Mouse (Mus musculus) limb, embryonic 10.5 days (tissue): ENCODE results near the gene Elp5. TPM values are rescaled to one million over a fixed set of nuclear protein-coding genes. Genes with fewer than 3 reads are reported as not detected.

Experiments
- DNase-seq: peaks from one replicate; pipeline ENCODE4 v3.0.0-alpha.2; 2017; ENCODE audit warnings: low spot score
- H3K27ac ChIP-seq: fragments of 300-500 bp; sonication (generic); 2 replicates; pipeline ENCODE4 v1.5.1; 2016; ENCODE audit warnings: mild to moderate bottlenecking
- H3K27me3 ChIP-seq: fragments of 300-500 bp; sonication (generic); 2 replicates; pipeline ENCODE4 v1.6.1; 2016; ENCODE audit warnings: low read depth, mild to moderate bottlenecking; ENCODE audit not compliant: poor library complexity, severe bottlenecking
- H3K36me3 ChIP-seq: fragments of 300-500 bp; sonication (generic); 2 replicates; pipeline ENCODE4 v1.6.1; 2016; ENCODE audit warnings: mild to moderate bottlenecking, moderate library complexity
- H3K4me1 ChIP-seq: fragments of 300-500 bp; sonication (generic); 2 replicates; pipeline ENCODE4 v1.6.1; 2016
- H3K4me3 ChIP-seq: fragments of 300-500 bp; sonication (generic); 2 replicates; pipeline ENCODE4 v1.5.1; 2016; ENCODE audit warnings: mild to moderate bottlenecking, moderate library complexity
- H3K9me3 ChIP-seq: fragments of 300-500 bp; sonication (generic); replicated peaks from 2 replicates; pipeline ENCODE4 v1.6.1; 2016; ENCODE audit warnings: mild to moderate bottlenecking
- WGBS: fragments of 180-500 bp; shearing (Covaris S2); methylation state at CpG from one replicate; pipeline ENCODE4 v1.1.7; 2016; 5-methylcytosine and 5-hydroxymethylcytosine counted together
- polyA plus RNA-seq: library from polyadenylated mRNA; unstranded; fragments of >200 nt; fragmentation: Nextera tagmentation; extraction: Ambion mirVana; gene quantifications from 2 replicates; pipeline ENCODE4 v1.2.1, GENCODE M21; 2016

Elp5 gene
- polyA plus RNA-seq, result 154 and 176 TPM in 2 replicates

GRCm38 (mm10) chr11:69982225-69982624, at the start of gene Elp5:
Elp5 (minus strand) TSS chr11:69982517.
- H3K36me3 ChIP-seq, result peaks cover 61% of the 10 kb centered on the region
- H3K27me3 ChIP-seq, result no peaks in the 10 kb centered on the region
- WGBS, result 65% methylated on average over 8 of the region's 8 CpGs

DNA sequence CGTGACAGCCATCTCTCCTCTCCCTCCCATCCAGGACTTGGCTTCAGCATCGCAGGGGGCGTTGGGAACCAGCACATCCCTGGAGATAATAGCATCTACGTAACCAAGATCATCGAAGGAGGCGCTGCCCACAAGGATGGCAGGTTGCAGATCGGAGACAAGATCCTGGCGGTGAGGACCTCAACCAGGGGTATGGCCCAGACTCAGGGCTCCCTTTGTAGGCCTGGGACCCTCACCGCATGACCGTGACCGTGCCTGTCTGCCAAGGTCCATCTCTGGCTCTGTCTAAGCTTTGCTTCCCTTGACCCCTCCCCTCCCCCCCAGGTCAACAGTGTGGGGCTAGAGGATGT, 49.0 kb upstream of the Elp5 start:
- Histone ChIP-seq H3K4me3 (no peak overlapping the region), H3K36me3 (peaks cover 58% of the 10 kb centered on the region), H3K27me3 (no peaks in the 10 kb centered on the region), H3K4me1 (peaks cover 44% of the 10 kb centered on the region), H3K27ac (no peak overlapping the region), H3K9me3 (no peaks in the 10 kb centered on the region)
- WGBS, result 98% methylated on average over 11 of the region's 11 CpGs
- no peak for DNase-seq

More at GRCm38 (mm10) chr11:69982225-69982624, at the start of gene Elp5:
- Histone ChIP-seq H3K27ac (peak within 1 kb of the TSS; percentile 98), H3K4me3 (peak within 1 kb of the TSS; percentile 98), H3K4me1 (peaks cover 26% of the 10 kb centered on the region), H3K9me3 (no peaks in the 10 kb centered on the region)
- DNase-seq, result no peak

DNA sequence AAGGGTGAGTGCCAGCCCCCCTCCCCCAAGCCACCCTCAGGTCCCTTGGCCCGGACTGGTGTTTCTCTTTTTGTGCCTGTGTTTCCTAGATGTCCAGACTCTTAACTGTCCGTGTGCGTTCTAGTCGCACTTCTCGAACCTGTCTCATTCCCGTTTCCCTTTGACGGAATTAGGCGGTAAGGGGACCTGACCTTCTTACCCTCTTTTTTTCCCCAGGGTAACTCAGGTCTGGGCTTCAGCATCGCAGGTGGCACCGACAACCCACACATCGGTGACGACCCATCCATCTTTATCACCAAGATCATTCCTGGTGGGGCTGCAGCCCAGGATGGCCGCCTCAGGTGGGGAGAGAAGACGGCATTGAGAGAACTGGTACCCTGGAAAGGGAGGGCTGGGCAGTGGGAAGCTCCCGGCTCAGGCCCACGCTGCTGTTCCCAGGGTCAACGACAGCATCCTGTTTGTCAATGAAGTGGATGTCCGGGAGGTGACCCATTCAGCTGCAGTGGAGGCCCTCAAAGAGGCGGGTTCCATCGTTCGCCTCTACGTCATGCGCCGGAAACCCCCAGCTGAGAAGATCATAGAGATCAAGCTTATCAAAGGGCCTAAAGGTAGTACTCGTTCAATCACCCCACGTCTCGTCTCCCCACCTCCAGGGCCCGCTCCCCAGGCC, 48.5 kb upstream of the Elp5 start:
- Histone ChIP-seq H3K36me3 (peaks cover 55% of the 10 kb centered on the region), H3K9me3 (no peaks in the 10 kb centered on the region), H3K27ac (peak overlapping the region; percentile 81)

DNA sequence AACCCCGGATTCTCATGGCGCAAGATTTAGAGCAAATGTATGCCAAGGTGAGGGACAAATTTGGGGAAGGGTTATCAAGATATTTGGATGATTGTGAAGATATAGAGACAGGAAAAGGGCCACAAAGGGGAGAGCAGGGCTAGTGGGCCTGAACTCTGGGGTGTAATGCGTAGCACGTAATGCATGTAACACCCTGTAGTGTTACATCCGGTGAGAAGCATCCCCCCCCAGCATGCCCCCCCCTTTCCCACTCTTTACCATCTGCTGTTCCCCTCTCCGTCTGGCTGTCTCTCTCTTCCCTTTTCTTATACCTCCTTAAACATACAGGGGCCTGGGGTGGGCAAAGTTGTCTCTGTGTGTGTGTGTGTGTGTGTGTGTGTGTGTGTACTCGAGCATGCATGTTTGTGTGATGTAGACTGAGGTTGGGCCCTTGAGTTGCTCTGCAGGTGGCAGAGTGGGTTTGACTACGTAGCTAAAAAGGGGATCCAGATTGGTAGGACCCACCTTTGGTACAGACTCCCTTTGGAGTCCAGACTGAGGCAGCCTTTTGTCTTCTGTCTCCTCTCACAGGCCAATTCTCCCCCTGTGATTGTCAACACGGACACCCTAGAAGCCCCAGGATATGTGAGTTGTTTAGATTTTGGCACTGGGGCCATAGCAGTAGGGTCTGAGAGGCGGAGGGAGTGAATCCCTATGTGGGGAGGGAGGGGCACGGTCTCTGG, 47.7 kb upstream of the Elp5 start:
- WGBS, result 45% methylated on average over 11 of the region's 11 CpGs
- no peaks in the 10 kb centered on the region for H3K27me3 ChIP-seq
- no peaks in the 10 kb centered on the region for H3K9me3 ChIP-seq
- H3K27ac ChIP-seq, result peak overlapping the region; percentile 81
- H3K4me1 ChIP-seq, result peaks cover 57% of the 10 kb centered on the region
- no peak for DNase-seq
- H3K36me3 ChIP-seq, result peaks cover 49% of the 10 kb centered on the region
- H3K4me3 ChIP-seq, result peak overlapping the region; percentile 51

More for the DNA sequence above, 48.5 kb upstream of the Elp5 start:
- peaks cover 49% of the 10 kb centered on the region for H3K4me1 ChIP-seq
- no peak overlapping the region for H3K4me3 ChIP-seq
- no peak for DNase-seq
- H3K27me3 ChIP-seq, result no peaks in the 10 kb centered on the region
- 96% methylated on average over 28 of the region's 28 CpGs for WGBS

DNA sequence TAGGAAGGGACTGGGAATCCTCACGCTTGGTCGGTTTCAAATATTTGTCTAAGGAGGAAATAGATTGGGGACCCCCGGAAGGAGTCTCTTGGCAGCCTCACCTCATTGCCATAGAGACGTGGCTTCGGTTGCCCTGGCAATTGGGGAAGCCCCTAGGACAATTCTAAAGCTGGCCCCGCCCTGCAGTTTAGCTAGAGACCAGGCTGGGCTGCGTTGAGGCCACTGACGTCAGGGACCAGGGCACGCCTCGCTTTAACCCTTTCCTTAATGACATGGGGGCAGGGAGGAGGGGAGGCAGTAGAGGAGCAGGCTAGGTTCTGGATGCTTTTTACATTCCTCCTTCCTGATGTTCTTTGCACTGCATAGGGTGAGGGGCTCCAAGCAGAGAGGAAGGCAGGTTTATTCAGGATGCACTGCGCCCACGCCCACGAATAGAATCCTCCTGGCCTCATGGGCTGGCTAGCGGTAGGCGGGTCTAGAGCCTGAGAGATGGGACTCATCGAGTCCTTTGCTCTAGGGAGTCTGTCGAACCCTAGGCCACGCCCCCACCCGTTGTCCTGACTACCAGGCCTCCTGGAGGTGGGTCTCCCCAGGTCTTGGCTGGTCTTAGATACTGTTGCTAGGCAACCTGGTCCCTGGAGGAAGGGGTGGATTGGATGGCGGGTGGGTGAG, 46.9 kb upstream of the Elp5 start:
- Histone ChIP-seq H3K36me3 (peaks cover 43% of the 10 kb centered on the region), H3K9me3 (no peaks in the 10 kb centered on the region), H3K27me3 (no peaks in the 10 kb centered on the region), H3K4me1 (peaks cover 61% of the 10 kb centered on the region), H3K4me3 (peak overlapping the region; percentile 51), H3K27ac (peak overlapping the region; percentile 81)
- peak; percentile 91 for DNase-seq
- WGBS, result under 1% methylated on average over 20 of the region's 20 CpGs

- no peak for DNase-seq
- WGBS, result 33% methylated on average over 12 of the region's 12 CpGs
Measured at GRCm38 (mm10) chr11:70028401-70029129, 46.2 kb upstream of the Elp5 start.

GRCm38 (mm10) chr11:70027397-70027796, 45.1 kb upstream of the Elp5 start:
- Histone ChIP-seq H3K27me3 (no peaks in the 10 kb centered on the region), H3K36me3 (peaks cover 24% of the 10 kb centered on the region), H3K4me3 (peak overlapping the region; percentile 46), H3K4me1 (peaks cover 80% of the 10 kb centered on the region), H3K27ac (peak overlapping the region; percentile 81), H3K9me3 (no peaks in the 10 kb centered on the region)
- 24% methylated on average over 8 of the region's 9 CpGs for WGBS
- DNase-seq, result peak; percentile 38

More at GRCm38 (mm10) chr11:70028401-70029129, 46.2 kb upstream of the Elp5 start:
- peaks cover 68% of the 10 kb centered on the region for H3K4me1 ChIP-seq
- H3K4me3 ChIP-seq, result peak overlapping the region; percentile 51
- no peaks in the 10 kb centered on the region for H3K9me3 ChIP-seq
- no peaks in the 10 kb centered on the region for H3K27me3 ChIP-seq
- peaks cover 36% of the 10 kb centered on the region for H3K36me3 ChIP-seq
- peak overlapping the region; percentile 81 for H3K27ac ChIP-seq

- peak overlapping the region; percentile 81 for H3K27ac ChIP-seq
- H3K27me3 ChIP-seq, result no peaks in the 10 kb centered on the region
- H3K9me3 ChIP-seq, result no peaks in the 10 kb centered on the region
- H3K4me3 ChIP-seq, result peak overlapping the region; percentile 46
- peak; percentile 75 for DNase-seq
- WGBS, result under 1% methylated on average over 19 of the region's 19 CpGs
- peaks cover 17% of the 10 kb centered on the region for H3K36me3 ChIP-seq
- peaks cover 85% of the 10 kb centered on the region for H3K4me1 ChIP-seq
Measured at GRCm38 (mm10) chr11:70026689-70027088, 44.4 kb upstream of the Elp5 start.

GRCm38 (mm10) chr11:70024151-70024514, 41.8 kb upstream of the Elp5 start:
- Histone ChIP-seq H3K4me3 (peak overlapping the region; percentile 53), H3K4me1 (peaks cover 95% of the 10 kb centered on the region), H3K27ac (peak overlapping the region; percentile 63), H3K36me3 (no peaks in the 10 kb centered on the region), H3K9me3 (no peaks in the 10 kb centered on the region), H3K27me3 (no peaks in the 10 kb centered on the region)
- no peak for DNase-seq
- WGBS, result 18% methylated on average over 6 of the region's 6 CpGs

- H3K4me1 ChIP-seq, result peaks cover 95% of the 10 kb centered on the region
- peak overlapping the region; percentile 53 for H3K4me3 ChIP-seq
- WGBS, result 7% methylated on average over 21 of the region's 29 CpGs
- peak overlapping the region; percentile 63 for H3K27ac ChIP-seq
- H3K9me3 ChIP-seq, result no peaks in the 10 kb centered on the region
- peak; percentile 73 for DNase-seq
- no peaks in the 10 kb centered on the region for H3K27me3 ChIP-seq
- no peaks in the 10 kb centered on the region for H3K36me3 ChIP-seq
Measured at GRCm38 (mm10) chr11:70023481-70024150, 41.3 kb upstream of the Elp5 start.

DNA sequence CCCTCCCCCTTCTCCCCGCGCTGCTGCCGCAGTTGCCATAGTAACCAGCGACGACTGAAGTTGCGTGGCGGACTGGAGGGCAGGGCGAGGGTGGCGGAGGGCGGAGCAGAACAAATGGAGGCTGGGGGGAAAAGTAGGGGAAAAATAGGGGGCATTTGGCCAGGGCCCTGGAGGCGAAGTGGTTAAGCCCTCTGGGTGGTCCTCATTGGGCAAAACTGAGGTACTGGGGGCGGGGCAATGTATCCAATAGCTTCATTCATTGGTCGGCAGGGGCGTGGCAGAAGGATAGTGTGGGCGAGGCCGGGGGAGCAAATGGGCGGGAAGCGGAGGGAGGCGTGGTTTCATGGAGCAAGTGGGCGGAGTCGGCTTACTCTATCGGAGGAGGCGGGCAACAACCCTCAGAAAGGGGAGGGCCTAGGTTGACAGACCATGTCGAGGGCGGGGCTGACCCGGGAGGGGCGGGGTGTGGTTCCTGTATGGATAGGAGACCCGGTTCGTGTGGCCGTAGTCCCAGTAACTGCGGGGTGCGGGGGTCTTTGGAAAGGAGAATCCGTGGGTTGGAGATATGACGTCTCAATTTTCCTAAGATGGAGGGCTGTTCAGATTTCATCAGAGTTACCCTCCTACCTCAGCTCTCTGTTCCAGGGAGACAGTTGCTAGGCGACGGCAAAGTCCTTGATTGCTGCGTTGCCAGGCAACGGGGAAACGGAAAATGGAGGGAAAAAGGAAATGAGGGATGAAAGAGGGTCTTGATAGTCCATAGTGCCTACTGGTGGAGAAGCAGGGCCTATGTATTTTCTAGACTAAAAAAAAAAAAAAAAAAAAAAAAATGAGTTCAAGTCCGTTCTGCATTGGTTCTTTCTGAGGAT, 39.2 kb upstream of the Elp5 start:
- H3K4me3 ChIP-seq, result peak overlapping the region; percentile 81
- H3K27me3 ChIP-seq, result no peaks in the 10 kb centered on the region
- H3K4me1 ChIP-seq, result peaks cover 95% of the 10 kb centered on the region
- WGBS, result 2% methylated on average over 40 of the region's 40 CpGs
- no peaks in the 10 kb centered on the region for H3K9me3 ChIP-seq
- peak overlapping the region; percentile 96 for H3K27ac ChIP-seq
- no peaks in the 10 kb centered on the region for H3K36me3 ChIP-seq
- peak; percentile 98 for DNase-seq
